Mouse (Mus musculus): Measurements from ENCODE around the gene Clhc1.
"Not testable (repeated sequence)": the region's sequence is repeated elsewhere in the genome, so short reads cannot be mapped to it uniquely, and the experiment has no call there.

Gene Clhc1

GRCm38 (mm10) chr11:29547752-29548503 lies at the start of gene Clhc1, which contains the start of gene Rps27a:
Clhc1 (plus strand) TSS chr11:29547950.
Rps27a (minus strand) TSS chr11:29548109.
- no peaks in the 10 kb centered on the region for H3K27me3 ChIP-seq (ENCODE audit: control insufficient read depth, insufficient read depth, low read length, poor library complexity, severe bottlenecking)
- H3K36me3 ChIP-seq (ENCODE audit: control insufficient read depth, insufficient read depth, low read length, poor library complexity, severe bottlenecking), result peaks cover 10% of the 10 kb centered on the region
- peak; percentile 95 for DNase-seq (ENCODE audit: low read depth, low spot score)

GRCm38 (mm10) chr11:29503948-29504893 lies 43.5 kb upstream of the Clhc1 start:
- 0 out of 2 replicates have a peak, but pooled peaks cover 1% of the 10 kb centered on the region for H3K36me3 ChIP-seq (ENCODE audit: control insufficient read depth, insufficient read depth, low read length, poor library complexity, severe bottlenecking)
- DNase-seq (ENCODE audit: low read depth, low spot score), result no peak
- no peaks in the 10 kb centered on the region for H3K27me3 ChIP-seq (ENCODE audit: control insufficient read depth, insufficient read depth, low read length, poor library complexity, severe bottlenecking)

DNA sequence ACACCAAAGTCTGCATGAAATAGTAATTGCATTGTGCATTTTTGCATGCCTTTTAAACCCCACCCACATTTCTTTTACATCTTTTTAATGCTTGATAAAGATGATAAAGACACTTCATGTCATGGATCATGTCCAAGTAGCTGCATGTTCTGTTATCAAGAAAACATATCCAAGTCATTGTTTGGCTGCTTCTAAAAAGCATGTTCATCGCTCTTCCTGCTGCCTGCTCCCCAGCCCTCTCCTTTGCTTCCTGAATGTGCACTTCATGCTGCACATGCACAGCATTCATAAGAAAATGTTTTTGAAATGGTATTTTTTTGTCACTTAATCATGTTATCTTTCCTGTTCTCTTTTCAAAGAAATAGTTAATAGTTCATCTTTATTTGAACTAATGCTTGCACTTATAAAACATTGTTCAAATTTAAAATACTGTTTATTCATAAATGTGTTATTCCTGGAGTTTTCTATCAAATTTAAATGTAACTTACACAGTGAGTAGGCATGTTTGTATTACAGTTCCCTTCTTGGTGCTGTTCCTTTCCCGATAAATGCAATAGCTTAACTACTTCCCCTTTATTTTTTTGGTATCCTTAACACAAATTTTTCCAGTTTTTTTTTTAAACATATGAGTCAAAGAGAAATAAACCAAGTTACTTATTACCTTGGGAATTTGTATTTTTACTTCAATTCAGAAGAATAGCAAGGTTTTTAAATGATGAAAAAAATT lies 42.7 kb upstream of the Clhc1 start:
- Histone ChIP-seq H3K36me3 (ENCODE audit: control insufficient read depth, insufficient read depth, low read length, poor library complexity, severe bottlenecking) (0 out of 2 replicates have a peak, but pooled peaks cover 1% of the 10 kb centered on the region), H3K27me3 (ENCODE audit: control insufficient read depth, insufficient read depth, low read length, poor library complexity, severe bottlenecking) (no peaks in the 10 kb centered on the region)
- no peak for DNase-seq (ENCODE audit: low read depth, low spot score)

DNA sequence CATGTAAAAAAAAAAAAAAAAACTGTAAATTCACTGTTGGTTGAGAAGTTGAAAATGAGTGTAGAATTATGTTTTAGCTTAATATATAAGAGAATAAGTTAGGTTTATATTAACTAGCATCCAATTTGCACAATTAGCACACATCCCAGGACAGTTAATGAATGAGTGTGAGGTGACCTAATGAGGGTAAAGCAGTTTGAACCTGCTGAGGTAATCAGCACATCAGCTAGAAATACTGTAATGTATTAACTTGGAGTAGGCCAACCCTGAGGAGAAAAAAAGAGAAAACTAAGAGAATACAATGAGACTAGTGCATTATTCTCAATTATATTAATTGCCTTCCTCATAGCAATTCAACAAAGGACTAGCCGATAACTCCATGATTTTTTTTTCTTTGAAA lies 38.3 kb upstream of the Clhc1 start:
- DNase-seq (ENCODE audit: low read depth, low spot score), result no peak
- H3K36me3 ChIP-seq (ENCODE audit: control insufficient read depth, insufficient read depth, low read length, poor library complexity, severe bottlenecking), result peaks cover 6% of the 10 kb centered on the region; the same call in 1 of the 2 replicates
- no peaks in the 10 kb centered on the region for H3K27me3 ChIP-seq (ENCODE audit: control insufficient read depth, insufficient read depth, low read length, poor library complexity, severe bottlenecking)

- no peaks in the 10 kb centered on the region for H3K27me3 ChIP-seq (ENCODE audit: control insufficient read depth, insufficient read depth, low read length, poor library complexity, severe bottlenecking)
- DNase-seq (ENCODE audit: low read depth, low spot score), result no peak
- peaks cover 6% of the 10 kb centered on the region; the same call in 1 of the 2 replicates for H3K36me3 ChIP-seq (ENCODE audit: control insufficient read depth, insufficient read depth, low read length, poor library complexity, severe bottlenecking)
These were observed 34.8 kb upstream of the Clhc1 start for GRCm38 (mm10) chr11:29512818-29513535.

DNA sequence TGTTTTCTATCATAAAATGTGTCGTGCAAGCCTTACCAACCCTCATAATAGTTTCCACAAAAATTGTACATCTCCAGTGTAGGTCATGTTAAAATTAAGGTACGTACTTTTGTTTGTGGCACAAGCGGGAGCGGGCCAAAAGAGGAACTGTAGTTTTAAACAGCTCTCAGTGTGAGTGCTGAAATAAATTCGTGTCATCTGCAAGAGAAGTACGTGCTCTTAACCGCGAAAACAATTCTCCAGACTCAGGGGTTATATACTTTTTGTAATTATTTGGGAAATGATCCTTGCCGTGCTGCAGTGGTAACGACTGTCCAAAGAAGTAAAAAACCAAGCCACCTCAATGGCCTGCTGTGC lies 33.4 kb upstream of the Clhc1 start:
- H3K36me3 ChIP-seq (ENCODE audit: control insufficient read depth, insufficient read depth, low read length, poor library complexity, severe bottlenecking), result peaks cover 6% of the 10 kb centered on the region; the same call in 1 of the 2 replicates
- peak; percentile 44 for DNase-seq (ENCODE audit: low read depth, low spot score)
- H3K27me3 ChIP-seq (ENCODE audit: control insufficient read depth, insufficient read depth, low read length, poor library complexity, severe bottlenecking), result no peaks in the 10 kb centered on the region

- H3K36me3 ChIP-seq (ENCODE audit: control insufficient read depth, insufficient read depth, low read length, poor library complexity, severe bottlenecking), result peaks cover 6% of the 10 kb centered on the region; the same call in 1 of the 2 replicates
- peak; percentile 97 for DNase-seq (ENCODE audit: low read depth, low spot score)
These were observed 32.9 kb upstream of the Clhc1 start, which contains the start of gene Prorsd1 for GRCm38 (mm10) chr11:29514682-29515412. Prorsd1 (minus strand) TSS chr11:29515033.

GRCm38 (mm10) chr11:29525988-29526794 lies 21.6 kb upstream of the Clhc1 start, which contains the start of gene Mtif2:
Mtif2 (plus strand) TSS chr11:29526408.
- Histone ChIP-seq H3K36me3 (ENCODE audit: control insufficient read depth, insufficient read depth, low read length, poor library complexity, severe bottlenecking) (no peaks in the 10 kb centered on the region), H3K27me3 (ENCODE audit: control insufficient read depth, insufficient read depth, low read length, poor library complexity, severe bottlenecking) (no peaks in the 10 kb centered on the region)
- DNase-seq (ENCODE audit: low read depth, low spot score), result peak; percentile 71

More at GRCm38 (mm10) chr11:29514682-29515412, 32.9 kb upstream of the Clhc1 start, which contains the start of gene Prorsd1:
- no peaks in the 10 kb centered on the region for H3K27me3 ChIP-seq (ENCODE audit: control insufficient read depth, insufficient read depth, low read length, poor library complexity, severe bottlenecking)

DNA sequence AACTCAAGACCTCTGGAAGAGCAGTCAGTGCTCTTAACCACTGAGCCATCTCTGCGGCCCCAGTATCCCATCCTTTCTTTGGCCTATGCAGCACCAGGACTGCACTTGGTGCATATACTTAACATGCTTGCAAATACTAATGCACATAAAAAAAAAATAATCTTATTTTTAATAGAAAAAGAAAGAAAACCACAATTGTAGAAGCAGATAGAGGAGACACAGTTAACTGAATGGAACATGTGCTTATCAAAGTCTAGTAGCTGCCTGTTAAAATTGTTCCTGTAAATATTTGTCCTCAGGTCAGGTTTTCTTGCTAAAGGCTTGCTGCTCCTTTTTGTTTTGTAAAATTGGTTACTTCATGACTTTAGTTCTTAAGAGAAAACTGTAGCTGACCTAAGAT lies 9.5 kb upstream of the Clhc1 start:
- no peaks in the 10 kb centered on the region for H3K27me3 ChIP-seq (ENCODE audit: control insufficient read depth, insufficient read depth, low read length, poor library complexity, severe bottlenecking)
- no peak for DNase-seq (ENCODE audit: low read depth, low spot score)
- H3K36me3 ChIP-seq (ENCODE audit: control insufficient read depth, insufficient read depth, low read length, poor library complexity, severe bottlenecking), result peaks cover 16% of the 10 kb centered on the region

- no peak for DNase-seq (ENCODE audit: low read depth, low spot score)
These were observed 3.4 kb upstream of the Clhc1 start for GRCm38 (mm10) chr11:29544225-29544945.

GRCm38 (mm10) chr11:29545150-29545752 lies 2.5 kb upstream of the Clhc1 start:
- H3K36me3 ChIP-seq (ENCODE audit: control insufficient read depth, insufficient read depth, low read length, poor library complexity, severe bottlenecking), result peaks cover 13% of the 10 kb centered on the region
- DNase-seq (ENCODE audit: low read depth, low spot score); H3K27me3 ChIP-seq (ENCODE audit: control insufficient read depth, insufficient read depth, low read length, poor library complexity, severe bottlenecking): not testable (repeated sequence)

More at GRCm38 (mm10) chr11:29544225-29544945, 3.4 kb upstream of the Clhc1 start:
- H3K36me3 ChIP-seq (ENCODE audit: control insufficient read depth, insufficient read depth, low read length, poor library complexity, severe bottlenecking), result peaks cover 13% of the 10 kb centered on the region
- H3K27me3 ChIP-seq (ENCODE audit: control insufficient read depth, insufficient read depth, low read length, poor library complexity, severe bottlenecking), result no peaks in the 10 kb centered on the region

GRCm38 (mm10) chr11:29546297-29546696 lies 1.5 kb upstream of the Clhc1 start:
- not testable (repeated sequence) for H3K27me3 ChIP-seq (ENCODE audit: control insufficient read depth, insufficient read depth, low read length, poor library complexity, severe bottlenecking); DNase-seq (ENCODE audit: low read depth, low spot score)
- peaks cover 13% of the 10 kb centered on the region for H3K36me3 ChIP-seq (ENCODE audit: control insufficient read depth, insufficient read depth, low read length, poor library complexity, severe bottlenecking)

Data from splenic B cell, adult 2 months (primary cell).